Mouse (Mus musculus) hindbrain, embryonic 16.5 days (tissue): Measurements from ENCODE around the gene Gramd1b. TPM values are rescaled to one million over a fixed set of nuclear protein-coding genes. Genes with fewer than 3 reads are reported as not detected.

Source experiments
- ATAC-seq: fragments of 200-750 bp; cut with Nextera tagmentation; 2 replicates; pipeline ENCODE4 v1.8.0; 2017; ENCODE audit warnings: moderate TSS enrichment, moderate library complexity
- H3K27ac ChIP-seq: fragments of 300-500 bp; sonication (generic); 2 replicates; pipeline ENCODE4 v1.5.1; 2014; ENCODE audit warnings: low read depth, mild to moderate bottlenecking, control low read depth, low read length, moderate library complexity
- H3K27me3 ChIP-seq: fragments of 300-500 bp; sonication (generic); replicated peaks from 2 replicates; pipeline ENCODE4 v1.6.1; 2014; ENCODE audit warnings: low read length; ENCODE audit not compliant: control insufficient read depth, insufficient read depth
- H3K36me3 ChIP-seq: fragments of 300-500 bp; sonication (generic); 2 replicates; pipeline ENCODE4 v1.6.1; 2014; ENCODE audit warnings: mild to moderate bottlenecking, low read length, moderate library complexity, mixed read lengths; ENCODE audit not compliant: control insufficient read depth, insufficient read depth
- H3K4me1 ChIP-seq: fragments of 300-500 bp; sonication (generic); 2 replicates; pipeline ENCODE4 v1.6.1; 2014; ENCODE audit warnings: low read depth, low read length; ENCODE audit not compliant: control insufficient read depth, insufficient read depth
- H3K4me2 ChIP-seq: fragments of 300-500 bp; sonication (generic); 2 replicates; pipeline ENCODE4 v1.6.1; 2014; ENCODE audit warnings: mild to moderate bottlenecking, low read length, control low read depth, moderate library complexity
- H3K4me3 ChIP-seq: fragments of 300-500 bp; sonication (generic); 2 replicates; pipeline ENCODE4 v1.5.1; 2014; ENCODE audit warnings: mild to moderate bottlenecking, low read length, control low read depth, moderate library complexity
- H3K9ac ChIP-seq: fragments of 300-500 bp; sonication (generic); 2 replicates; pipeline ENCODE4 v1.6.1; 2014; ENCODE audit warnings: low read depth, mild to moderate bottlenecking, control low read depth, low read length, moderate library complexity
- H3K9me3 ChIP-seq: fragments of 300-500 bp; sonication (generic); 2 replicates; pipeline ENCODE4 v1.6.1; 2014; ENCODE audit warnings: mild to moderate bottlenecking, low read length, moderate library complexity; ENCODE audit not compliant: control insufficient read depth
- WGBS: fragments of 180-500 bp; shearing (Covaris S2); extraction: QIAGEN DNeasy Blood & Tissue Kit; methylation state at CpG from one replicate; pipeline ENCODE4 v1.1.7; 2014; 5-methylcytosine and 5-hydroxymethylcytosine counted together
- polyA plus RNA-seq: library from polyadenylated mRNA; unstranded; fragments of >200 nt; fragmentation: Nextera tagmentation; extraction: Ambion mirVana; gene quantifications from 2 replicates; pipeline ENCODE4 v1.2.1, GENCODE M21; 2015

The Gramd1b gene
- polyA plus RNA-seq, 1 experiment from 2014 or later, result 18.5 TPM

DNA sequence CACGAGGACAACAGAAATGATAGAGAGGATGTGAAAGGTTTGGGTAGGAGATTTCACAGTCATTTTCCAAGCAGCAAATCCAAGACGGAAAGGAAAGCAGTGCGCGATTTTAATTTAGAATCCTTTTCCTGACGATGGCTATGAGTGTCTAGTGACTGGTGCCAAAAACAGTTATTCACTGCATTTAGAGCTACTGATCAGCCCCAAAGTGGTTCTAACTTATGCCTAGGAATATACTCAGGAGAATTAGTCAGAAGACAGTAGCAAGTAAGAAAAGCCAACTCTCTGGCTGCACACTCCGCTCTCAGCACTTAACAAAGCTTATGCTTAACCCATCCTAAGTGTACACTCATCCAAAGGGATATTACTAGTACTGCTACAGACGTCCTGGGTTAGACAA is 166.9 kb downstream of the Gramd1b start:
- Histone ChIP-seq H3K9ac (no peak overlapping the region), H3K4me1 (no peaks in the 10 kb centered on the region), H3K36me3 (no peaks in the 10 kb centered on the region), H3K27me3 (no peaks in the 10 kb centered on the region), H3K9me3 (no peaks in the 10 kb centered on the region), H3K4me3 (no peak overlapping the region), H3K4me2 (no peak overlapping the region), H3K27ac (no peak overlapping the region)
- 59% methylated on average over 7 of the region's 7 CpGs for WGBS
- ATAC-seq, result no peak

DNA sequence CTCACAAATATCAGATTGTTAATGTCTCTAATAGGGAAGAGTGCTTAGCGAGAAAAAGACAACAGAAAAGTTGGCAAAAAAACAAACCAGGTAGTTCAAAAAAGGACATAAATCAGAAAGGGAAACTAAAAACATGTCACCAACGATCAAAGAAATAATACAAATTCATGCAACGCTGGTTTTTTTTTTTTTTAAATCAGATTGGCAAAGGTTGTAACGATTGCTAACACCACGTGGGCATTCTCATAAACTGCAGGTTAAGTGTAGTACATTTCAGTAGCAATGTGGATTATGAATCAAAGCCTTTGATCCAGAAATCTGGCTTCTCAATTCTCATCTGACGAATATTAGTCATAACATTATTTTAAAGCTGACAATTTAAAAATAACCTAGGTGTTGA is 169.2 kb downstream of the Gramd1b start:
- H3K36me3 ChIP-seq, result no peaks in the 10 kb centered on the region
- peaks cover 7% of the 10 kb centered on the region for H3K4me1 ChIP-seq
- H3K9ac ChIP-seq, result no peak overlapping the region
- H3K9me3 ChIP-seq, result no peaks in the 10 kb centered on the region
- no peak overlapping the region for H3K4me3 ChIP-seq
- WGBS, result 86% methylated on average over 6 of the region's 6 CpGs
- no peak for ATAC-seq
- H3K27ac ChIP-seq, result no peak overlapping the region
- no peak overlapping the region for H3K4me2 ChIP-seq
- no peaks in the 10 kb centered on the region for H3K27me3 ChIP-seq

DNA sequence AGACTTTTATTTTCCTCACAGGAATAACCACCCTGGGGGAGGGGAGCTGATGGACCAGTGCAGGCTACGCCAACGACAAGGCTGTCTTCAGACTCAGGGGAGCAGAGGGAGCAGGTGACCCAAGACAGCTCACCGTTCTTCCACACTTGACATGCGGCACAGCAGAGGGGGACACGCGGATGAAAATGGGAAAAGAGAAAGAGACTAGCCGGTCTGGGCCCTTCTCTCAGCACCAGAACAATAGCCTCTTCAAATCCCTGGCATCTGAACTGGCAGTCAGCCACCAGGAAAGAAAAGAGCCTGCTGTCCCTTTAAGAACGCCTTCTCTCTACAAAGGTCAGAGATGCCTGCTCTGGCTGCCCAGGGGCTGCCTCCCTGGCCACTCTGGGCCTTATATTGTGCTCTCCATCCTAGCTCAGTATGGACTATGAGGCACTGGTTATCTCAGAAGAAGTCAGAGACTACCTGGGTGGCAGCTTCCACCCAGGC is 172.7 kb downstream of the Gramd1b start:
- Histone ChIP-seq H3K9ac (peak overlapping the region; percentile 33; the same call in 1 of the 2 replicates), H3K4me2 (peak overlapping the region; percentile 16)
- 19% methylated on average over 8 of the region's 8 CpGs for WGBS

DNA sequence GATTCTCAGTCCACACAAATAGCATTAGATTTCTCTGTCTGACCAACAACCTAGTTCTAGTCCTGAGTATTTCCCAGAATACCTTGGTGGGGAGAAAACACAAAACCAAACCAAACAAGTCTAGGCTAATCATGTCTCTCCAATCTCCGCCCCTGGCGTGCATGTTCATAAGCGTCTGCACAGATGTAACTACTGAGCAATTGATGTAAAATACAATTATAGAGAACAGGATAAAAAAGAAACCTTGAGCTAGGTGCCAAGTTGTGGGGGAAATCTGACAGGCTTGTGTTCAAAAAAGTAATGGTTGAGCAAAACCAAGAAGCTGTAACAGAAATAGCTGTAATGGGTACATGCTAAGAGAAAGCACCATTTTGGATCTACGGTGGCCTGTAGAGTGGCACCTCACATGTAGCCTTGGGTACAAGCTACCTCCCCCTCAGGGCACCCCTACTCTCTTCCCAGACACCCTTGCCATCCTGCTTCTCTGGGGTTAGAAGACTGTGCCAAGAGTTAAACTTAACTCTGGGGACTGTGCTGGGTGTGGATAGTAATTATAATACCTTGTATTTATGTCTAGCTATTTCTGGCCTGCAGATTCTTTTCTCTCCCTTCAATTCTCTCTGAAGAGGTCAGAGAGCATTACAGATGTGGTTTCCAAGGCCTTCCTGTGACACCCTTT is 174.3 kb downstream of the Gramd1b start:
- WGBS, result 97% methylated on average over 4 of the region's 4 CpGs
- ATAC-seq, result no peak
- Histone ChIP-seq H3K36me3 (no peaks in the 10 kb centered on the region), H3K27ac (no peak overlapping the region), H3K4me3 (no peak overlapping the region), H3K9me3 (no peaks in the 10 kb centered on the region), H3K4me1 (peaks cover 7% of the 10 kb centered on the region), H3K4me2 (no peak overlapping the region), H3K27me3 (no peaks in the 10 kb centered on the region), H3K9ac (no peak overlapping the region)

More for the DNA sequence above, 172.7 kb downstream of the Gramd1b start:
- ATAC-seq, result peak; percentile 57
- Histone ChIP-seq H3K4me1 (peaks cover 7% of the 10 kb centered on the region), H3K27ac (no peak overlapping the region), H3K36me3 (no peaks in the 10 kb centered on the region), H3K4me3 (no peak overlapping the region), H3K9me3 (no peaks in the 10 kb centered on the region), H3K27me3 (no peaks in the 10 kb centered on the region)

DNA sequence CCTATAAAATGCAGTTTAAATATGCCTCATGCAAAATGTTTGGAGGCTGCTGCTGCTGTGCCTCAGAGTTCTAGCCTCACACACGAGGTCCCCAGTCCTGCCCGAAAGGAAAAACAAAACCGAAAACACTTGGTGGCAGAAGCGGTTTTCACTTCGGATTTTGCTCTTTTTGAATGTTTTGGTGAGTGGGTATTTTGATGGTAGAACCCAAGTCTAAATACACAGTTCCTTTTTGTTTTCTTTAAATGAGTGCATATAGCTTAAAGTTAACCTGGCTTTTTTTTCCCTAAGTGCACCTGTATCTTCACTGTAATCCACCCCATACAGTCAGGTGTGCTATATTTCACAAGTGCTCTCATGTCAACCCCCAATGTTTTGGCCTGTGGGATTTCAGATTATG is 174.8 kb downstream of the Gramd1b start:
- H3K4me1 ChIP-seq, result peaks cover 7% of the 10 kb centered on the region
- H3K9ac ChIP-seq, result no peak overlapping the region
- H3K27me3 ChIP-seq, result no peaks in the 10 kb centered on the region
- H3K36me3 ChIP-seq, result no peaks in the 10 kb centered on the region
- H3K27ac ChIP-seq, result no peak overlapping the region
- 94% methylated on average over 5 of the region's 5 CpGs for WGBS
- no peak overlapping the region for H3K4me2 ChIP-seq
- no peak for ATAC-seq
- H3K9me3 ChIP-seq, result no peaks in the 10 kb centered on the region
- no peak overlapping the region for H3K4me3 ChIP-seq

DNA sequence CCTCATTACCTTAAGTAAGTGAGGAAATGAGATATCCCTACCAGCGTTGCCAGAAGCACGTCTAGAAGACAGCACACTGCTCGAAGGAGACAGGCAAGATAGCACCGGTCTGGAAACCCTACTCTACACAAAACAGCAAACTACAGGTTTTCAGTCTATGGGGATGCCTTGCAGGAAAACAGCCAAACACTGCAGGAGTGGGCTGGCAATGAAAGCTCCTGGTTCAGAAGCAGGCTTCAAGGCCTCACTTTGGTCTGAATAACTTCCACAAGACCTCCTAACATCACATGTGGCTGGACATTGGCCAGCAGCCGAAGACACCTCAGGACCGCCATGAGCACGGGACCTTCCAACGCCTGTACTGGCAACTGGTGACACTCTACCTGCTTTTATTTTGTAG is 175.8 kb downstream of the Gramd1b start:
- 93% methylated on average over 8 of the region's 8 CpGs for WGBS

DNA sequence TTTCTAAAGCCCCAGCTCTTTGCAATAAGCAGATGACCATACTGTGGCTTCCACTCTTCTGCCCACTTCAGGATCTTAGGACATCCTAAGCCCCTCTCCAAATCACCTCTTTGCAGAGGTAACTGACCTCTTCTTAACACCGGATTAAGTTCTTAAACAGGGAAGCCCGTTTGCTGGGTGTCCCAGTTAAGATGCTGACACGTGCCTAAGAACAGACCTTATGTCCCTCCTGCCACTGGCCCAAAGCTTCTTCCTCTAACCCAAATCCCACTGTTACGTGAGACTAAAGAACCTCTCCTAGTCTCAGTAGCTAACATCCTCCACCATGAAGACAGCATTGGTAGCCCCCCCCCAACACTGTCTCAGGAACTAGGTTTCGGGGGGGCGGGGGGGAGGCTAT is 177.6 kb downstream of the Gramd1b start:
- Histone ChIP-seq H3K4me1 (peaks cover 4% of the 10 kb centered on the region), H3K27ac (no peak overlapping the region), H3K27me3 (no peaks in the 10 kb centered on the region), H3K9me3 (no peaks in the 10 kb centered on the region), H3K36me3 (no peaks in the 10 kb centered on the region), H3K4me3 (no peak overlapping the region), H3K4me2 (no peak overlapping the region), H3K9ac (no peak overlapping the region)
- no peak for ATAC-seq
- 90% methylated on average over 6 of the region's 6 CpGs for WGBS

More for the DNA sequence above, 175.8 kb downstream of the Gramd1b start:
- no peak for ATAC-seq
- Histone ChIP-seq H3K36me3 (no peaks in the 10 kb centered on the region), H3K9me3 (no peaks in the 10 kb centered on the region), H3K4me2 (no peak overlapping the region), H3K27ac (no peak overlapping the region), H3K4me1 (peaks cover 7% of the 10 kb centered on the region), H3K9ac (no peak overlapping the region), H3K4me3 (no peak overlapping the region), H3K27me3 (no peaks in the 10 kb centered on the region)

DNA sequence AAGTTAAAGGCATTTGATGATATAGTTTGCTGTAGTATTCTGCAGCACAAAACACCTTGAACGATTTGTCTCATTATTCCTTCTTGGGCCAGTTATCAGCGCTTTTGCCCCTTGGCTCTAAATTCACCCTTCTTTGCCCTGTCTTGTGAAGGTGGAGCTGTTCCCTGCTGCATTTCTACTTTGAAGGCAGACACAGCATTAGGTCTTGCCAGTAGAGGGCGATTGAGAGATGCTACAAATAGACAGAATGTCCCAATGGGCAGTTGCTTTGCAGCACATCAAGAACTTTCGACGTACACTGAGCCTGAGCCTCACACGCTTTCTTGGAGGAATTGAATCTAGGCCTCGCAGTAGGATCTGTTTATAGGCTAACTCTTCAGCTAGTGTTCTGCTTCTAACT is 180.5 kb downstream of the Gramd1b start:
- peaks cover 7% of the 10 kb centered on the region for H3K4me1 ChIP-seq
- H3K27me3 ChIP-seq, result no peaks in the 10 kb centered on the region
- H3K36me3 ChIP-seq, result no peaks in the 10 kb centered on the region
- no peak for ATAC-seq
- WGBS, result 24% methylated on average over 7 of the region's 7 CpGs
- no peak overlapping the region for H3K9ac ChIP-seq
- no peak overlapping the region for H3K27ac ChIP-seq
- no peaks in the 10 kb centered on the region for H3K9me3 ChIP-seq
- no peak overlapping the region for H3K4me3 ChIP-seq
- no peak overlapping the region for H3K4me2 ChIP-seq

DNA sequence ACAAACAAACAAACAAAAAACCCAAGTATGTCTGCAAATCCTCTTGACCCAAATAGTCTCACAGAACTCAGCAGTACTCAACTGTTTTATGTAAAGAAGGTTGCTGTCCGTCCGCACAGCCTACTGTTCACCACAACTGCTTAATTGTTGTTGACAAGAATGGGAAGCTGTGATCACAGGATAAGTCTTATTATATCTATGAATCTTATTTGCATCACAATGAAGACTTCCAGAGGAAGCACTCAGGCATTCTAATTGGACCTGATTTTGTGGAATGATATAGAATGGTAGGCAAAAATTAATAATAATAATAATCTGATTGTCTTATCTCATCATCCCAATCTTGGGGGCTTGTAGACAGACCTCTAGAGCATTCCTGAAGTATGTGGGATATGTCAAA is 181.1 kb downstream of the Gramd1b start:
- H3K4me3 ChIP-seq, result no peak overlapping the region
- H3K36me3 ChIP-seq, result no peaks in the 10 kb centered on the region
- H3K9me3 ChIP-seq, result no peaks in the 10 kb centered on the region
- no peak overlapping the region for H3K4me2 ChIP-seq
- H3K27me3 ChIP-seq, result no peaks in the 10 kb centered on the region
- ATAC-seq, result no peak
- no peak overlapping the region for H3K9ac ChIP-seq
- WGBS, result 26% methylated on average over 2 of the region's 2 CpGs
- peaks cover 10% of the 10 kb centered on the region for H3K4me1 ChIP-seq
- H3K27ac ChIP-seq, result no peak overlapping the region
